Mouse (Mus musculus) liver, adult 10 weeks (tissue): Measurements from ENCODE around the gene Gng8. TPM values are rescaled to one million over a fixed set of nuclear protein-coding genes. Genes with fewer than 3 reads are reported as not detected.

Experiments
- polyA plus RNA-seq: library from polyadenylated mRNA; stranded (reverse); fragments of 350-450 nt; fragmentation: Illumina TruSeq; extraction: RNeasy Lipid Tissue Mini Kit (QIAGEN cat#74804); gene quantifications from one replicate; pipeline ENCODE4 v1.2.3, GENCODE M21; 2014; ENCODE audit warnings: low read depth, low replicate concordance

The Gng8 gene
- polyA plus RNA-seq = not detected

GRCm38 (mm10) chr7:16891641-16892351, at the start of gene Gng8:
TSS of gene Gng8 (plus strand) at chr7:16891786.

DNA sequence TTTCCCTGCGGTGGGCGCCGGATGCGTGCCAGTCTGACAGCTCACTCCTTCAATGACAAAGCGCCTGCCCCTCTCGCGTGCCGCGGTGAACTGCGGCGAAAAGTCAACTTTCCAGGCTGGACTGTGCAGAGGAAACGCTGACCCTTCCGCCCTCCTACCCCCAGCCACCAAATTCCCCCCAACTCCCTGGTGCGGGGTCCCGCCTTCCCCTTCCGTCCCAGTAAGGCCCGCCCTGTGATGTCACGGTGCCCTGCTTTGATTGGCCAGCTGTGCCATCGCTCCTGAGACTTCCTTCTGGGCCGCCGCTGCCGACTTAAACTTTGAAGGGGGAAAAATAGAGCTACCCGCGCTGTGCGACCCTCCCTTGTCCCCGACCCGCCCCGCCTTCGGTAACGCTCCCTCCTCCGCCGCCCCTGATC, 48.9 kb upstream of the Gng8 start, which contains the start of gene Prkd2:
Prkd2 (plus strand) TSS at position 258 of the 419 bp plus-strand sequence.

DNA sequence AGATGAGACGGTGACA, 16.5 kb upstream of the Gng8 start, which contains the start of gene Dact3:
Dact3 (plus strand) TSS at position 8 of the 16 bp plus-strand sequence.

DNA sequence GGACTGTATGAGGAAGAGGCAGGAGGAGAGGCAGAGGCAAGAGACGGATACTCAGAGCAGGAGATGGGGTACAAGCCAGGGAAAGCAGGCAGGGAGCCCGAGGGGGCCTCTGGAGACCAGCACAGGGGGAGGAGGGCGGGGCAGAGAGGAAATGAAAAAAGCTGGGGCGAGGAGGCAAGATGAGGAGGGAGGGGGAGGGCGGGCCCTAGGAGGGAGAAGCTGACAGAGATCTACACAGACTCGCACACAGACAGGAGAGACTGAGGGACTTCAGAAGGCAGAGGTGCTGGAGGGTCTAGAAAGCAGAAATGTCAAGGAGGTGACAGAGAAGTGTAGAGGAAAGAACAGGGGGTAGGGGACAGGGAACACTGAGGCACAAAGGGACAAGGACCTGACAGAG, 14.7 kb downstream of the Gng8 start, which contains the start of gene Ptgir:
Ptgir (plus strand) TSS at position 210 of the 400 bp plus-strand sequence.

DNA sequence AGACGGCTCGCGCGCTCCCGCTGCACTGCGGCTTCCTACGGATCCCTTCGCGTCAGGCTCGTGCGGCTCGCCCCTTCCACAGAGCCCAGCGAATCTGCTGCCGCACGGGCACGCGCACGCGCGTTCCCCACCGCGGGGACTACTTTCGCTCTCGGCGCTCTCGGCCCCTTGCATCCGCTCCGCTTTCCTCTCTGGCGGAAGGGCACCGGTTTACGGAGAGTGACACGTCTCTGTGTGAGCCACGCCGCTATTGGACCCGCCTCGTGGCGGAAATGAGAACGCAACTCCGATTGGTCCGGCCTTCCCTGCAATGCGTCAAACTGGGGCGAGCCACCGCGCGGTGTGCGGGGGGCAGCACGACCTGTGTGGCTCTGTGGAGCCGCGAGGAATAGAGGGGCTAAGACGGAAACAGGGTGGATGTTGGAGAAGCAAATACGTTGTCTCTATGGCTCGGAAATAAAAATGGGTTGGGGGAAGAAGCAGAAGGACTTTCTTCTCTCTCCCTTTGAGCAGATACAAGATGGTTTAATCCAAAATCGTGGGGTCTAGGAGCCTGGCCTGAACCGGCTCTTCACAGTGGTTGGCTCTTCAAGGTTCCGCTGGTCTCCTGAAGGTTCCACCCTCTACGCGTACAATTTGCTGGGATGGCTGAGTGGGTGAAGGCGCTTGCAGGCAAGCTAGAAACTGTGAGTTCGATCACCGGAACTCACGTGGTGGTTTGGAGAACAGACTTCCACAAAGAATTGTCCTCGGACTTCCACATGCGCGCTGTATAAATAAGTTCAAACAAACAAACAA, 32.6 kb downstream of the Gng8 start, which contains the start of gene Calm3:
Calm3 (minus strand) TSS at position 78 of the 798 bp plus-strand sequence.

GRCm38 (mm10) chr7:16944061-16944807, 52.6 kb downstream of the Gng8 start, which contains the start of gene Pnmal2:
TSS of gene Pnmal2 (plus strand) at chr7:16944682.

Other genes with a start within 250 kb of the Gng8 start
- gene Ceacam15, start 216.1 kb upstream of the Gng8 start, polyA plus RNA-seq = not detected
- gene Ceacam9, start 169.9 kb upstream of the Gng8 start, polyA plus RNA-seq = not detected
- gene Ap2s1, start 153.4 kb upstream of the Gng8 start, polyA plus RNA-seq = 42.6 TPM
- 0.87 TPM for gene Slc1a5, start 110.4 kb upstream of the Gng8 start, polyA plus RNA-seq
- 7.9 TPM for gene Strn4, start 75.9 kb upstream of the Gng8 start, polyA plus RNA-seq
- 4.2 TPM for gene Fkrp, start 75.1 kb upstream of the Gng8 start, polyA plus RNA-seq
- 0.56 TPM for gene Prkd2, start 48.9 kb upstream of the Gng8 start, polyA plus RNA-seq
- 0.24 TPM for gene Dact3, start 16.5 kb upstream of the Gng8 start, polyA plus RNA-seq
- gene Ptgir, start 14.7 kb downstream of the Gng8 start, polyA plus RNA-seq = not detected
- gene Calm3, start 32.3 kb downstream of the Gng8 start, polyA plus RNA-seq = 12.5 TPM
- gene Pnmal2, start 52.9 kb downstream of the Gng8 start, polyA plus RNA-seq = not detected
- not detected for gene Pnmal1, start 67.9 kb downstream of the Gng8 start, polyA plus RNA-seq
- not detected for gene Gm42372, start 91.3 kb downstream of the Gng8 start, polyA plus RNA-seq
- gene Ccdc8, start 100.9 kb downstream of the Gng8 start, polyA plus RNA-seq = 0.13 TPM
- 9.2 TPM for gene Ppp5c, start 136.1 kb downstream of the Gng8 start, polyA plus RNA-seq
- gene Hif3a, start 170.6 kb downstream of the Gng8 start, polyA plus RNA-seq = 0.08 TPM
- gene Psg16, start 182.3 kb downstream of the Gng8 start, polyA plus RNA-seq = not detected